Mouse (Mus musculus): ENCODE data around the gene Parpbp.

Parpbp gene

GRCm38 (mm10) chr10:88146707-88147477 lies at the start of gene Parpbp, which contains the start of gene Nup37:
Gene Parpbp, minus strand, starts transcription at chr10:88146941.
Gene Nup37, plus strand, starts transcription at chr10:88146992.
- DNase-seq: peak; percentile 83

- no peak for DNase-seq
Observed at GRCm38 (mm10) chr10:88167438-88168077, 20.8 kb upstream of the Parpbp start.

GRCm38 (mm10) chr10:88166158-88166557 lies 19.4 kb upstream of the Parpbp start:
- DNase-seq: no peak

- no peak for DNase-seq
Observed at GRCm38 (mm10) chr10:88162676-88163075, 15.9 kb upstream of the Parpbp start.

- no peak for DNase-seq
Observed at GRCm38 (mm10) chr10:88162096-88162495, 15.4 kb upstream of the Parpbp start.

GRCm38 (mm10) chr10:88151658-88152057 lies 4.9 kb upstream of the Parpbp start:
- no peak for DNase-seq

GRCm38 (mm10) chr10:88150381-88150780 lies 3.6 kb upstream of the Parpbp start:
- no peak for DNase-seq

- DNase-seq: no peak
Observed at GRCm38 (mm10) chr10:88146187-88146586, 554 bp downstream of the Parpbp start.

- no peak for DNase-seq
Observed at GRCm38 (mm10) chr10:88135630-88136029, 11.1 kb downstream of the Parpbp start.

- DNase-seq: no peak
Observed at GRCm38 (mm10) chr10:88119721-88120120, 27.0 kb downstream of the Parpbp start.

- no peak for DNase-seq
Observed at GRCm38 (mm10) chr10:88113290-88113689, 33.5 kb downstream of the Parpbp start.

GRCm38 (mm10) chr10:88106169-88106568 lies 40.6 kb downstream of the Parpbp start:
- DNase-seq: no peak

GRCm38 (mm10) chr10:88090772-88091171 lies 56.0 kb downstream of the Parpbp start, which contains the start of gene Pmch:
Gene Pmch, plus strand, starts transcription at chr10:88091072.
- DNase-seq: no peak

- no peak for DNase-seq
Observed at GRCm38 (mm10) chr10:88067377-88067776, 79.4 kb downstream of the Parpbp start.

- DNase-seq: no peak
Observed at GRCm38 (mm10) chr10:88064872-88065271, 81.9 kb downstream of the Parpbp start.

- DNase-seq: no peak
Observed at GRCm38 (mm10) chr10:88063436-88063835, 83.3 kb downstream of the Parpbp start.

- no peak for DNase-seq
Observed at GRCm38 (mm10) chr10:88056950-88057649, 89.6 kb downstream of the Parpbp start.

GRCm38 (mm10) chr10:88054233-88054985 lies 92.3 kb downstream of the Parpbp start:
- DNase-seq: no peak

GRCm38 (mm10) chr10:88046098-88046771 lies 100.5 kb downstream of the Parpbp start:
- DNase-seq: no peak

- DNase-seq: no peak
Observed at GRCm38 (mm10) chr10:88044297-88044696, 102.4 kb downstream of the Parpbp start.
